Mouse (Mus musculus) heart, embryonic 15.5 days (tissue): ENCODE data around the gene Cadps2. TPM values are rescaled to one million over a fixed set of nuclear protein-coding genes. Genes with fewer than 3 reads are reported as not detected.

Experiments
- ATAC-seq: fragments of 200-750 bp; cut with Nextera tagmentation; replicated peaks from 2 replicates; pipeline ENCODE4 v1.8.0; 2017; ENCODE audit warnings: low read depth, moderate TSS enrichment; ENCODE audit not compliant: insufficient number of reproducible peaks, insufficient read depth, low FRiP score
- H3K27ac ChIP-seq: fragments of 300-500 bp; sonication (generic); 2 replicates; pipeline ENCODE4 v1.5.1; 2015; ENCODE audit warnings: mild to moderate bottlenecking, inconsistent platforms
- H3K27me3 ChIP-seq: fragments of 300-500 bp; sonication (generic); 2 replicates; pipeline ENCODE4 v1.6.1; 2015; ENCODE audit warnings: inconsistent platforms
- H3K36me3 ChIP-seq: fragments of 300-500 bp; sonication (generic); 2 replicates; pipeline ENCODE4 v1.6.1; 2015; ENCODE audit warnings: mild to moderate bottlenecking, inconsistent platforms
- H3K4me1 ChIP-seq: fragments of 300-500 bp; sonication (generic); replicated peaks from 2 replicates; pipeline ENCODE4 v1.6.1; 2015; ENCODE audit warnings: inconsistent platforms
- H3K4me2 ChIP-seq: fragments of 300-500 bp; sonication (generic); 2 replicates; pipeline ENCODE4 v1.6.1; 2015; ENCODE audit warnings: inconsistent platforms, mild to moderate bottlenecking, moderate library complexity
- H3K4me3 ChIP-seq: fragments of 300-500 bp; sonication (generic); 2 replicates; pipeline ENCODE4 v1.5.1; 2015; ENCODE audit warnings: mild to moderate bottlenecking, inconsistent platforms
- H3K9ac ChIP-seq: fragments of 300-500 bp; sonication (generic); 2 replicates; pipeline ENCODE4 v1.6.1; 2015; ENCODE audit warnings: mild to moderate bottlenecking, inconsistent platforms
- H3K9me3 ChIP-seq: fragments of 300-500 bp; sonication (generic); replicated peaks from 2 replicates; pipeline ENCODE4 v1.6.1; 2016; ENCODE audit warnings: inconsistent platforms
- WGBS: fragments of 180-500 bp; shearing (Covaris S2); methylation state at CpG from one replicate; pipeline ENCODE4 v1.1.7; 2015; ENCODE audit warnings: mixed read lengths; 5-methylcytosine and 5-hydroxymethylcytosine counted together
- polyA plus RNA-seq: library from polyadenylated mRNA; unstranded; fragments of >200 nt; fragmentation: Nextera tagmentation; extraction: Ambion mirVana; gene quantifications from 2 replicates; pipeline ENCODE4 v1.2.1, GENCODE M21; 2015

Gene Cadps2
- polyA plus RNA-seq, 1 experiment from 2014 or later, result 1.3 TPM

DNA sequence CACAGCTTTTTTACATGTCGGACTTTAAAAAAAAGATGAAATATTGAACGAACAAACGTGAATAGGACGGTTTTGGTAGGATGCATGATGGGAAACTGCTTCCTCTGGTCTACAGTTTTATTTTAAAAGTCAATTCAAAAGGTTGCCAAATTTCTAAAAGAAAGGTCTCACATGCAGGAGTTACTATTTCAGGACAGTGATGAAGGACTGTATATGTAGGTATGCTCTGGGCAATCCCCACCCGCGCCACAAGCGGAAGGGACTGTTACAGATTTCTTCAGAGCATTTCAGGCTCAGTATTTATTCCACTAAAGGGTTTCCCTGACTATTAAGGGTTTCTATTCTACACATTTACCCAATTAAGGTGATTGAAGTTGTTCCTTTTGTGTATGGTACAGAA is 1.6 kb downstream of the Cadps2 start:
- no peak overlapping the region for H3K4me3 ChIP-seq
- H3K4me2 ChIP-seq, result no peak overlapping the region
- no peak overlapping the region for H3K9ac ChIP-seq
- peaks cover 21% of the 10 kb centered on the region for H3K27me3 ChIP-seq
- peaks cover 7% of the 10 kb centered on the region for H3K4me1 ChIP-seq
- H3K27ac ChIP-seq, result no peak overlapping the region
- no peaks in the 10 kb centered on the region for H3K9me3 ChIP-seq
- no peaks in the 10 kb centered on the region for H3K36me3 ChIP-seq
- no peak for ATAC-seq
- 97% methylated on average over 7 of the region's 7 CpGs for WGBS

- no peak overlapping the region for H3K27ac ChIP-seq
- H3K36me3 ChIP-seq, result no peaks in the 10 kb centered on the region
- H3K4me1 ChIP-seq, result peaks cover 7% of the 10 kb centered on the region
- no peak overlapping the region for H3K4me3 ChIP-seq
- WGBS, result 79% methylated on average over 5 of the region's 5 CpGs
- H3K4me2 ChIP-seq, result no peak overlapping the region
- H3K9ac ChIP-seq, result no peak overlapping the region
- peaks cover 21% of the 10 kb centered on the region for H3K27me3 ChIP-seq
- ATAC-seq, result no peak
- H3K9me3 ChIP-seq, result no peaks in the 10 kb centered on the region
Observed at GRCm38 (mm10) chr6:23837127-23837526, 2.1 kb downstream of the Cadps2 start.

GRCm38 (mm10) chr6:23836694-23837093 is 2.5 kb downstream of the Cadps2 start:
- no peaks in the 10 kb centered on the region for H3K9me3 ChIP-seq
- peaks cover 7% of the 10 kb centered on the region for H3K4me1 ChIP-seq
- ATAC-seq, result no peak
- H3K9ac ChIP-seq, result no peak overlapping the region
- H3K27ac ChIP-seq, result no peak overlapping the region
- H3K27me3 ChIP-seq, result peaks cover 18% of the 10 kb centered on the region
- no peak overlapping the region for H3K4me3 ChIP-seq
- WGBS, result 47% methylated on average over 2 of the region's 2 CpGs
- H3K36me3 ChIP-seq, result no peaks in the 10 kb centered on the region
- H3K4me2 ChIP-seq, result no peak overlapping the region

DNA sequence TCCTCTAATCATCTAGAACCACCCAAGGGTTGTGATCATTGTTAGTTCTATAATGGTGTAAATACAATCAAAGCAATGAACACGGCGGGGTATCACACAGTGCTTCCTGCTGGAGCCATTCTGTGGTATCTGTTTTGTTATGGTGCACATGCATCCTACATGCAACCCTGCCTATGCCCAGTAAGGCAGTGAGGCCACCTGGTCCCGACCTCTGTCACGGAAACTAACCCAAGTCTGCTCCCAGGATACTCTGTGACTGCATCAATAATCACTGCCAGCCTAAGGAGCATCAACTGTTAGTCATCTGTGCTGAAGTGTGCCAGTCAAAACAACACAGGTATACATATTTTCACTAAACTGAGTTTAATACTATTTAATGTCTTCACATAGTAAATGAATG is 3.7 kb downstream of the Cadps2 start:
- ATAC-seq, result no peak
- 79% methylated on average over 4 of the region's 4 CpGs for WGBS
- no peaks in the 10 kb centered on the region for H3K36me3 ChIP-seq
- peaks cover 18% of the 10 kb centered on the region for H3K27me3 ChIP-seq
- H3K4me2 ChIP-seq, result no peak overlapping the region
- H3K27ac ChIP-seq, result no peak overlapping the region
- no peak overlapping the region for H3K9ac ChIP-seq
- H3K4me1 ChIP-seq, result peaks cover 7% of the 10 kb centered on the region
- H3K9me3 ChIP-seq, result no peaks in the 10 kb centered on the region
- no peak overlapping the region for H3K4me3 ChIP-seq

- H3K36me3 ChIP-seq, result no peaks in the 10 kb centered on the region
- no peak for ATAC-seq
- 56% methylated on average over 3 of the region's 3 CpGs for WGBS
- H3K9me3 ChIP-seq, result no peaks in the 10 kb centered on the region
- no peaks in the 10 kb centered on the region for H3K27me3 ChIP-seq
- no peak overlapping the region for H3K4me2 ChIP-seq
- H3K9ac ChIP-seq, result no peak overlapping the region
- H3K27ac ChIP-seq, result no peak overlapping the region
- no peaks in the 10 kb centered on the region for H3K4me1 ChIP-seq
- no peak overlapping the region for H3K4me3 ChIP-seq
Observed at GRCm38 (mm10) chr6:23830741-23831140, 8.5 kb downstream of the Cadps2 start.

DNA sequence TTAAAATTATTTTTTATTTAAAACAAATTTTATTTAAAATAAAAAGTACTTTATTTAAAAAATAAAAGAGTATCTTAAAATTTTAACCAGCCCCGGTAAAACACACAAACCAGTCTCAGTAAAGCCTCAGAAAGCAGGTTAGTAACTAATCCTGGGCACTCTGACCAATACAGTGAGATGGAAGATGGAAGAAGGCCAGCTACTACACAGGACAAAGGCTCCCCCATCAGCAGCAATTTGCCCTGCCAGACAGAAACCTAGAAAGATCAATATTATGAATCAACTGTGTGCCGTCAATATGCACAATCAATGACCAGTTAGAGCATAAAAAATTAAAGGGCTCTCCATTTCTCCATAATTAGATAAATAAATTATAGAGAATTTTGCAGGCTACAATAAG is 9.9 kb downstream of the Cadps2 start:
- no peak overlapping the region for H3K27ac ChIP-seq
- ATAC-seq, result no peak
- no peaks in the 10 kb centered on the region for H3K36me3 ChIP-seq
- H3K4me1 ChIP-seq, result no peaks in the 10 kb centered on the region
- no peak overlapping the region for H3K4me2 ChIP-seq
- H3K27me3 ChIP-seq, result no peaks in the 10 kb centered on the region
- H3K9ac ChIP-seq, result no peak overlapping the region
- H3K9me3 ChIP-seq, result no peaks in the 10 kb centered on the region
- 89% methylated on average over 2 of the region's 2 CpGs for WGBS
- H3K4me3 ChIP-seq, result no peak overlapping the region

DNA sequence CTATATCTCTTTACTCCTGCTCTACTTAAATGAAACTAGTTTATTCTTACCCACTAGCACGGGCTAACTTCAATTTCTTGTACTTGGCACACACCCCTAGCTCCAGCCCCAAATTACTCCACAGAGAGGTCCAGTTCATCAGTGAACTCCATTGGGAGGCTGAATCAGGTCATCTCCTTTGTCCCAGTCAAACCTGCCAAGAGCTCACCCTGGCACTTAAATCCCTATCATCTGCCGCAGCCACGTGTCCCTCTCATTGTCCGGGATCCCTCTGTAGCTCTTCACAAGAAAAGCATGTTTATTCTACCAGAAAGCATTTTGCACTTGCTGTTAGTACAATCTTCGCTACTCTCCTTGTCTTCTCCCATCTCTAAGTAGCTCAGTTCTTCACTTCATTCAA is 17.4 kb downstream of the Cadps2 start:
- no peaks in the 10 kb centered on the region for H3K4me1 ChIP-seq
- no peak overlapping the region for H3K4me2 ChIP-seq
- no peak overlapping the region for H3K4me3 ChIP-seq
- no peaks in the 10 kb centered on the region for H3K36me3 ChIP-seq
- H3K9me3 ChIP-seq, result no peaks in the 10 kb centered on the region
- WGBS, result 81% methylated on average over 5 of the region's 5 CpGs
- H3K27me3 ChIP-seq, result no peaks in the 10 kb centered on the region
- no peak overlapping the region for H3K9ac ChIP-seq
- ATAC-seq, result no peak
- no peak overlapping the region for H3K27ac ChIP-seq

GRCm38 (mm10) chr6:23810087-23810486 is 29.1 kb downstream of the Cadps2 start:
- no peak overlapping the region for H3K4me3 ChIP-seq
- WGBS, result 81% methylated on average over 1 of the region's 1 CpGs
- ATAC-seq, result no peak
- no peaks in the 10 kb centered on the region for H3K9me3 ChIP-seq
- no peaks in the 10 kb centered on the region for H3K36me3 ChIP-seq
- H3K4me1 ChIP-seq, result no peaks in the 10 kb centered on the region
- H3K4me2 ChIP-seq, result no peak overlapping the region
- H3K9ac ChIP-seq, result no peak overlapping the region
- no peaks in the 10 kb centered on the region for H3K27me3 ChIP-seq
- no peak overlapping the region for H3K27ac ChIP-seq

- Histone ChIP-seq H3K27ac (no peak overlapping the region), H3K36me3 (no peaks in the 10 kb centered on the region), H3K4me3 (no peak overlapping the region), H3K9me3 (no peaks in the 10 kb centered on the region), H3K27me3 (no peaks in the 10 kb centered on the region), H3K9ac (no peak overlapping the region), H3K4me1 (no peaks in the 10 kb centered on the region), H3K4me2 (no peak overlapping the region)
- 87% methylated on average over 6 of the region's 6 CpGs for WGBS
- no peak for ATAC-seq
Observed at GRCm38 (mm10) chr6:23809344-23809743, 29.9 kb downstream of the Cadps2 start.

DNA sequence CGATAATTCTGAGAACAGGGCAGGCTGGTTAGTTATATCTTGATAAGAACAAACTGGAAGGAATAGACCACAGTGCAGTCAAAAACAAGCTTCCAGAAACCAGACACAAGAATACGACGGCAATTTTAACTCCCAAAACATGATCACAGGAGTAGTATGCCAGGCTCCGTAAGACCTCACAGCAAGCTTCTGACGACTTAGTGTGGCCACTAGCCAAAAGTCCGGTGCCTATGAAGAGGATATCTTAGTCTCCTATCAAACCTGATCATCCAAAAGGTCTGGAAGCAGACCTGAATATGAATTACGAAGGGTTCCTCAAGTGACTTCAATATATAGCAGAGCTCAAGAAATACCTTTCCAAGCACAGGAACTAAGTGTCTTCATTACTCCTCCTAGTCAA is 33.9 kb downstream of the Cadps2 start:
- 87% methylated on average over 7 of the region's 7 CpGs for WGBS
- no peak for ATAC-seq

GRCm38 (mm10) chr6:23791822-23792221 is 47.4 kb downstream of the Cadps2 start:
- no peak overlapping the region for H3K4me3 ChIP-seq
- WGBS, result 67% methylated on average over 3 of the region's 3 CpGs
- H3K4me1 ChIP-seq, result no peaks in the 10 kb centered on the region
- H3K36me3 ChIP-seq, result no peaks in the 10 kb centered on the region
- no peak overlapping the region for H3K9ac ChIP-seq
- H3K9me3 ChIP-seq, result no peaks in the 10 kb centered on the region
- no peak overlapping the region for H3K4me2 ChIP-seq
- ATAC-seq, result no peak
- H3K27ac ChIP-seq, result no peak overlapping the region
- no peaks in the 10 kb centered on the region for H3K27me3 ChIP-seq

More for the DNA sequence above, 33.9 kb downstream of the Cadps2 start:
- Histone ChIP-seq H3K4me2 (no peak overlapping the region), H3K27ac (no peak overlapping the region), H3K36me3 (no peaks in the 10 kb centered on the region), H3K27me3 (no peaks in the 10 kb centered on the region), H3K4me3 (no peak overlapping the region), H3K9me3 (no peaks in the 10 kb centered on the region), H3K4me1 (no peaks in the 10 kb centered on the region), H3K9ac (no peak overlapping the region)

DNA sequence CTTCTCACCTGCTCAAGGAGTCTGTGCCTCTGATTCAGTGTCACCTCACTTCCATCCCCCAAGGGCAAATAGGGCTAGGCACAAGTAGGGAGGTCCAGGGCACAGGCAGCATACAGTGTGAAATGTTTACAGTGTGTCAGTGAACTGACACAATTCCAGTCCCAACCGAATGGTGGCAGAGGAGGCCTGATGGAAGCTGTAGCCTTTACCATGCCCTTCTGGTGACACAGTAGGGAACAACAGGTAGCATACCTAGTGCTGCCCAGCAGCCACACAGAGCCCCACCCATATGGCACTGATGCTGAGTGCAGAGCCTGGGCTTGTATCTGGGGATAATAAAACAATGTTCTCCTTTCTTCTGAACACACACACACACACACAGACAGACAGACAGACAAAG is 61.6 kb downstream of the Cadps2 start:
- H3K27me3 ChIP-seq, result no peaks in the 10 kb centered on the region

More for the DNA sequence above, 61.6 kb downstream of the Cadps2 start:
- ATAC-seq, result no peak
- no peak overlapping the region for H3K4me3 ChIP-seq
- 27% methylated on average over 1 of the region's 1 CpGs for WGBS
- H3K9me3 ChIP-seq, result no peaks in the 10 kb centered on the region
- H3K36me3 ChIP-seq, result no peaks in the 10 kb centered on the region
- no peak overlapping the region for H3K27ac ChIP-seq
- no peaks in the 10 kb centered on the region for H3K4me1 ChIP-seq
- H3K4me2 ChIP-seq, result no peak overlapping the region
- no peak overlapping the region for H3K9ac ChIP-seq
